Mouse (Mus musculus) intestine, embryonic 16.5 days (tissue): ENCODE data around the gene Slc5a11. TPM values are rescaled to one million over a fixed set of nuclear protein-coding genes. Genes with fewer than 3 reads are reported as not detected.

Source experiments
- ATAC-seq: fragments of 200-750 bp; cut with Nextera tagmentation; 2 replicates; pipeline ENCODE4 v1.8.0; 2017; ENCODE audit warnings: moderate TSS enrichment, moderate library complexity
- H3K27ac ChIP-seq: fragments of 300-500 bp; sonication (generic); 2 replicates; pipeline ENCODE4 v1.5.1; 2014; ENCODE audit warnings: mild to moderate bottlenecking, low read length
- H3K27me3 ChIP-seq: fragments of 300-500 bp; sonication (generic); replicated peaks from 2 replicates; pipeline ENCODE4 v1.6.1; 2014; ENCODE audit warnings: low read length, control low read depth, mixed read lengths; ENCODE audit not compliant: control insufficient read depth, insufficient read depth
- H3K36me3 ChIP-seq: fragments of 300-500 bp; sonication (generic); 2 replicates; pipeline ENCODE4 v1.6.1; 2014; ENCODE audit warnings: low read length, control low read depth; ENCODE audit not compliant: control insufficient read depth, insufficient read depth
- H3K4me1 ChIP-seq: fragments of 300-500 bp; sonication (generic); 2 replicates; pipeline ENCODE4 v1.6.1; 2014; ENCODE audit warnings: low read length, control low read depth, mixed read lengths; ENCODE audit not compliant: control insufficient read depth, insufficient read depth
- H3K4me2 ChIP-seq: fragments of 300-500 bp; sonication (generic); 2 replicates; pipeline ENCODE4 v1.6.1; 2014; ENCODE audit warnings: low read depth, low read length, control low read depth
- H3K4me3 ChIP-seq: fragments of 300-500 bp; sonication (generic); 2 replicates; pipeline ENCODE4 v1.5.1; 2014; ENCODE audit warnings: mild to moderate bottlenecking, low read length
- H3K9ac ChIP-seq: fragments of 300-500 bp; sonication (generic); 2 replicates; pipeline ENCODE4 v1.6.1; 2014; ENCODE audit warnings: low read depth, low read length
- H3K9me3 ChIP-seq: fragments of 300-500 bp; sonication (generic); 2 replicates; pipeline ENCODE4 v1.6.1; 2016; ENCODE audit warnings: low read length, control low read depth; ENCODE audit not compliant: control insufficient read depth
- whole genome bisulfite sequencing: fragments of 180-500 bp; shearing (Covaris S2); extraction: QIAGEN DNeasy Blood & Tissue Kit; methylation state at CpG from one replicate; pipeline ENCODE4 v1.1.7; 2014; 5-methylcytosine and 5-hydroxymethylcytosine counted together
- polyA plus RNA-seq: library from polyadenylated mRNA; unstranded; fragments of >200 nt; fragmentation: Nextera tagmentation; extraction: Ambion mirVana; gene quantifications from 2 replicates; pipeline ENCODE4 v1.2.1, GENCODE M21; 2015

Gene Slc5a11
- polyA plus RNA-seq, 1 experiment from 2014 or later = 25.3 TPM

DNA sequence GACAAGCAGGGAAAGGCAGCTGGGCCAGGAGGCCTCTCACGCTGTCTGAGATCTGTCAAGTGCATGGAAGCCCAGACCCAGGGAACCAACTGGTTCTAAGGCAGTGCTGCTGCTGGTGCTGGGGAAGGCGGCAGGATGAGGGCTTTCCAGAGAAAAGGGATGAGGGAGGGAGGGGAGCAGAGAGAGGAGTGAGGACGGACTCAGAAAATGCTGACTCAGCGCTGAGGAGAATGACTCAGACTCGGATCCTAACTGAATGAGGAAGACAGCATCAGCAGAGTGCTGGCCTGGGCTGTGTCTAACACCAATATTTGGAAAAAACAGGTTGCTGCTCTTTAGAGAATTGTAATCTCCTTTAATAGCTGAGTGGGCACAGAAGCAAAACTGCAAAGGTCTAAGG is 97.3 kb downstream of the Slc5a11 start:
- H3K4me1 ChIP-seq = no peaks in the 10 kb centered on the region
- ATAC-seq = no peak
- 68% methylated on average over 5 of the region's 5 CpGs for WGBS

DNA sequence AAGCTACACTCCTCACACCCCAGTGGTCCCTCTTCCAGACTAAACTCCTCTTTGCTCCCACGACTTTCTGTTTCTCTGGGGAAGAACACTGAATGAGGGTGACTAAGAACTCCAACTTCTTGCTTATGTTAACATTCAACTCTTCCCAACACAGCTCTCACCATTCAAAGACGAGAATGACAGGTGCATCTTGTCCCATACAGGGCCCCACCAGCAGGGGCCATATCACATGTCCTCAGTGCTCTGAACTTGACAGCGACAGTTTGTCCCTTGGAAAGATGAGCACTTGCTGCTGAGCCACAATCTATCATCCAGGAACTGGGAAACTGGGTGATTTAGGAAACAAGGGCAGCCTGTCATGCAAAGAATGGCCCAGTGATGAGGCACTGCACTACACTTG is 98.2 kb downstream of the Slc5a11 start:
- H3K9ac ChIP-seq = no peak overlapping the region
- no peak overlapping the region for H3K4me3 ChIP-seq
- no peak overlapping the region for H3K4me2 ChIP-seq
- H3K27ac ChIP-seq = no peak overlapping the region
- no peak for ATAC-seq
- no peaks in the 10 kb centered on the region for H3K27me3 ChIP-seq
- peaks cover 14% of the 10 kb centered on the region for H3K36me3 ChIP-seq
- no peaks in the 10 kb centered on the region for H3K4me1 ChIP-seq
- H3K9me3 ChIP-seq = no peaks in the 10 kb centered on the region
- WGBS = 81% methylated on average over 3 of the region's 3 CpGs

More for the DNA sequence above, 97.3 kb downstream of the Slc5a11 start:
- H3K4me2 ChIP-seq = no peak overlapping the region
- no peaks in the 10 kb centered on the region for H3K9me3 ChIP-seq
- H3K4me3 ChIP-seq = no peak overlapping the region
- H3K27me3 ChIP-seq = no peaks in the 10 kb centered on the region
- H3K36me3 ChIP-seq = peaks cover 22% of the 10 kb centered on the region
- no peak overlapping the region for H3K27ac ChIP-seq
- H3K9ac ChIP-seq = no peak overlapping the region

DNA sequence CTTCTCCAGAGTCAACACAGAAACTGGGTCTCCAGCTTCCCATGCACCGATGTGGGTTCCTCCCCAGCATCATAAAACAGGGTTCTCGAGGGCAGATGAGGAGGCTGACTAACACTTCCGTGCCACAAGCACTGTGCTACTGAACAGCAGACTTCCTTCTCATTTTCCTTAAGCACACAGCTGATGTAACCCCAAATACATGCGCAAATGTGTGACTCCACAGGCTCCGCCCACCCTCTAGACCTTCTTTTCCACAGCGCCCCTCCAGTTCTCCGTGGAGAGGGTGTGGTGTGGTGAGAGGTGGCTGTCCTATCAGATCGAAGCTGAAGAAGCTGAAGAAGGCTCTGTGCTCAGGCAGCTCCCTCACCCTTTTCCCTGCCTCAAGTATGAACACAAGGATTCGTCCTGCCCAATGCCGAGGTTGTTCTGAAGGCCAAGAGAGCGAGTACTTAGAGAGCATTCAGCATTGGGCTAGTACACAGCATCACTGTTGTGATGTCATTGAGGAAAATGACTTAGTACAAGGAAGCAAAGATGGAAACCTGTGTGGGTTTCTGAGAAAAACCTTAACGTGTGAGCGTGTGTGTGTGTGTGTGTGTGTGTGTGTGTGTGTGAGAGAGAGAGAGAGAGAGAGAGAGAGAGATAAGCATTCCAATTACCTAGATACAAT is 108.0 kb downstream of the Slc5a11 start:
- H3K27ac ChIP-seq = no peak overlapping the region
- no peak overlapping the region for H3K4me2 ChIP-seq
- H3K27me3 ChIP-seq = no peaks in the 10 kb centered on the region
- WGBS = 77% methylated on average over 13 of the region's 13 CpGs
- peak; percentile 76 for ATAC-seq
- no peak overlapping the region for H3K4me3 ChIP-seq
- H3K4me1 ChIP-seq = no peaks in the 10 kb centered on the region
- no peak overlapping the region for H3K9ac ChIP-seq
- peaks cover 6% of the 10 kb centered on the region for H3K36me3 ChIP-seq
- H3K9me3 ChIP-seq = no peaks in the 10 kb centered on the region

Other genes starting within 250 kb of the Slc5a11 start
- 15.5 and 16.5 TPM in 2 replicates for gene Rbbp6, start 249.1 kb upstream of the Slc5a11 start, polyA plus RNA-seq
- gene Tnrc6a, start 90.9 kb upstream of the Slc5a11 start, polyA plus RNA-seq = 33.9 and 39.0 TPM in 2 replicates
- gene Lcmt1, start 155.0 kb downstream of the Slc5a11 start, polyA plus RNA-seq = 43.1 and 47.0 TPM in 2 replicates
- gene Arhgap17, start 155.1 kb downstream of the Slc5a11 start, polyA plus RNA-seq = 21.8 and 23.6 TPM in 2 replicates
- 33.2 and 42.2 TPM in 2 replicates for gene Aqp8, start 247.5 kb downstream of the Slc5a11 start, polyA plus RNA-seq